Mouse (Mus musculus) ES-Bruce4 (cell line): ENCODE results near the gene Oxct1.

Experiments
- CTCF ChIP-seq: IDR thresholded peaks from one replicate; pipeline ENCODE4 v1.8.1; 2011; ENCODE audit warnings: low read depth, low read length
- EP300 ChIP-seq: IDR thresholded peaks from 2 replicates; pipeline ENCODE4 v1.6.1; 2011; ENCODE audit warnings: low read depth, low read length; ENCODE audit not compliant: insufficient read depth
- POLR2A ChIP-seq: IDR thresholded peaks from one replicate; pipeline ENCODE4 v1.8.1; 2011; ENCODE audit warnings: low read length; ENCODE audit not compliant: insufficient read depth

DNA sequence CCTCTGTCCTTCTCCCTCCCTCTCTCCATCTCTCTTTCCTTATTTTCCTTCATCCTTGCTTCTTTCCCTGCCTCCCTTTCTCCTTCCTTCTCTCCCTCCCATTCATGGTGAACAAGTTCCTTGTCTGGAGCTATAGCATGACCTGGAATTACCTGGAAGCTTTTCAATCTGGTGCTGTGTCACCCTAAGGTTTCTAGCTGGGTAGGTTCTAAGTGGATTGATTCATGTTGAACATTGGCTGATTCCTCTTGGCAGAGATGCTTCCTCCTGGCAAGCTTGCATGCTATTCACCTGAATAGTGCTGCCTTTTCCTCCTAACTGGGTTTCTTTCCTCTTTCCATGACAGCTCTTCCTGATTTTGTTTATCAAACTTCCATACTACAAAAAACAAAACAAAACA is 2.8 kb downstream of the Oxct1 start:
- TF ChIP-seq CTCF (no peak), EP300 (no peak), POLR2A (no peak)
